Mouse (Mus musculus) A20 (cell line): ENCODE data around the gene Macrod2.

Experiments used
- DNase-seq: peaks from one replicate; pipeline ENCODE4 v3.0.0-alpha.2; 2011; ENCODE audit warnings: low read depth, low spot score

The Macrod2 gene

DNA sequence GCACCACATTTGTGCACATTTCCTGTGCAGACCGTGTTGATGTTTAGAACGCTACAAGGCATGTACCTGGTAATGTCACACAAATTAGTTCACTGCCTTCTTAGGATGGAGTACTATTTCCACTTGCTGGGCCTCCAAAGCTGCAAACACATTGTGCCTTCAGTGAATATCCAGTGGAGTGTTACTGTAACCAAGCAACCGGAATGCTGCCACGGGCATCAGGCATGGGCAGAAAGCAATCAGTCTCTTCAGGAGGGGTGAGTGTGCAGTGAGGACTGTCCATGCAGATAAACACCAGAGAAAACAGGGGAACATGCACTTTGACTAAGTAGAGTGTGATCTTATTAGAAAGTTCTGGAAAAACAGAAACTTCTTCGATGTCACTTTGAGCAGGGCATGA is 1792.3 kb downstream of the Macrod2 start:
- DNase-seq: no peak

DNA sequence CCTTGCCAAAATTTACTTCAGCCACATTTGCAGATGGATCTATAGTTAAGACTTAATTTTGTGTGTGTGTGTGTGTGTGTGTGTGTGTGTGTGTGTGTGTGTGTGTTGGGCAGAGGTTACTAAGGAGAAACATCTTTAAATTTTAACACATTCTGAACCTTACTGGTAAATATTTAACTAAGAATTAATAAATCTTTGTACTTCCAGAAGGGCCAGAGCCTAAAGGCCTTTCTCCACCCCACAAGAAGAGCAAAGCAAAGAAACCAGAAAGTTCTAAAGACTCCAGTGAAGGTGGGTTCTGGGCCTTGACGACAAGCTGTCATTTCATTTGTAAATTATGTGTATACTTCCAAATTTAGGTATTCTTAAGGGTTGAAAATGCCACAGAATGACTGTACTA is 1822.3 kb downstream of the Macrod2 start:
- DNase-seq: no peak

DNA sequence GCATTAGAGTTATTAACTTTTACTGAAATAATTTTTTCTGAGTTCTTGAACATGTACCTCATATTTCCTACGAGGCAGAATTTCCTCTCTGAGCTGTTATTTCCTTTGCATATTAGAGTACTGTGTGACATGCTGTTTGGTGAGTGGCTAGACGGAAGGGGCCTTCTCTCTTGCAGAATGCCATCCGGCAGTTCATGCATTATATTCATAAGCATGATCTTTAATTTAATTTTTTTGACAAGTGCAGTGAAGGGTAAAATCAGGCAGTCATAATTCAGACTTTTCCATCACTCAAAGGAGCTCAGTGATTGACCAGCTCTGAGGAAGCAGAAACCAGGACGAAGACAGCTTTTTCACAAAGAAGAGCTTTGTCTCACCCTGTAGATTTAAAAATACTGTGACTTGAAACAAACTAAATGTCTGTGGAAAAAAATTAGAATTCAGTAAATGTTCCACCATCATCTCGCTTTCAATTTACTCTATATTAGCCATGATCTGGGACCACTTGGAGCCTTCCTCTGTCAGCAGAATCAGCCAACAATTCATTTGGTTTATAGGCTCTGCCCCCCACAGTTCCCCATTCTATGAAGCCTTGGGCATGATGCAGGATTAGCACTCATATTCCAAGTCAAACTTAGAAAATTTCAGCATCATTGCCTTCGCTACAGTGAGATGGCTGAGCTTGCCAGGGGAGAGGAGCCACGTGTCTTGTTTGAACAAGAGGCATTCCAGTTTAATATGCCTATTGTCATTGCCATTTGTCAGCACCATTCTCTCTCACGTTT is 1827.2 kb downstream of the Macrod2 start:
- no peak for DNase-seq

DNA sequence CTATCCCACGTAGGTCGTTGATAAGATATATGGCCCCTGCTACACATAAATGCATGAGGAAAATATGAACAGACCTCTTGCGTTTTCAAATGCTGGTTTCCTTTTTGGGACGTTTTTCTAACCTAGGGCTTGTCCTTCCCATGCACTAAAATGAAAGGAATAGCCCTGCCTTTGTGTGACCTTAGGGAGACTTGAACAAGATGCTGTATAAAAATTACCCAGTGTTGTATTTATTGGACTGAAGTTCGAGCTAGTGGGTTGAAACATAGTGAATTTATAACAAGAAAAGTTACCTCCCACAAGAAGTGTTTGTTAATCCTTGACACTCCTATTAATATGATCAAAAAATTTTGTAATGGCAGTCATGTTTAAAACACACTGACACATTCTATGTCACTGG is 1827.8 kb downstream of the Macrod2 start:
- DNase-seq: no peak

DNA sequence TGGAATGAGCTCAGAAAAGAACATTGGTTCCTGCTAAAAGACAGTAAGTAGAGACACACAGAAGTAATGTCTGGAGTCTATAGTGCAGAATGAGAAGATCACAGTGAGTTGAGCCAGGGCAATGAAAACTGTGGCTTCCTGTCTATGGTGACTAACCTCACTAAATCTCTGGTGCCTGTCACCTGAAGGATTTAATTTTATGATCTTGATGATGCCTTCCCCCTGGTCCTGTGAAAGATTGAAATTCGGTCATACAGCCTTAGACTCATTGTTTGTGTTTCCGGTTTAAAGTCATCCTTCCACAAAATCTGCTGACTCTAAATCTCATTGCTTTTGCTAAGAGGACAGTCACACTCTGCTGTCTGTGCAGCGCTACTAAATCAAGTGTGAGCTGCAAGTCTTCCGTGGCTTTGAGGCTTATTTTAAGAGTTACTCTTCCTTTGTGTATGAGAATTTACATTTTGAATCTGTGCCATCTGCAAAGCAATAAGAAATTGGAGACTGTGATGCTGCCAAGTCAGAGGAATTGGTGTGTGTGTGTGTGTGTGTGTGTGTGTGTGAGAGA is 1836.0 kb downstream of the Macrod2 start:
- no peak for DNase-seq

DNA sequence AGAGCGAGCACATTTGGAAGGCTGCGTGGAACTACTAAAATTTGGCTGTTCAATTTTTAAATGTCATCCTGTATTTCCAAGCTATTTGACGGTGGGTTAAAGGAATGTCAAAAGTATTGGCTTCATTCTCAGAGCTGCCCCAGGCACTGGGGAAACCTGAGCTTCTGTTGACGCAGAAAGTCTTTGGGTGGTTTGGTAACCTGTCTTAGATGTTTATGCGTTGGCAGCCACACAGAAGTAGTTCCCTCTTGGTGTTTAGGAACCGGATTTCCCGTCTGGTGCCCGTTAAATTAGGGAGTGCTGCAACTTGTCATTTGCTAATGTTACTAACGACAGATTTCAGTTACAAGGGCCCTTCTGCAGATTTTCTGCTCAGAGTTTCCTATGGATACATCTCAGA is 1837.7 kb downstream of the Macrod2 start:
- DNase-seq: no peak

DNA sequence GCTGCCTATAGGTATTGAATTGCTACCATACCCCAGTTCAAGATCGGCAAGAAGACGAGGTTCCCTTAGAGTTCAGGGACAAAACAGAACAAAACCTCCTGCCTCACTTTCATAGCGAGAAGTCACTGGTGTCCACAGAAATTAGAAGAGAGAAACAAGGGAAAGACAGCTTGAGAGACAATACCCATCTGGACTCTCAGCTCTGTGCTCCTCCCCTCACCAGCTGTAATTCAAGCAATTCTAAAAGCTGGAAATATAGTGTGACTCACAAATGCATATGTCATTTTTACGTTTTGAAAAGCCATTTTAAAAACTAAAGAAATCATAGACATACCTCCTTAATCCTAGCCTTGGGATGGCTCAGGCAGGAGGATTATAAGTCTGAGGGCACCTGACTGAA is 1848.4 kb downstream of the Macrod2 start:
- DNase-seq: no peak

DNA sequence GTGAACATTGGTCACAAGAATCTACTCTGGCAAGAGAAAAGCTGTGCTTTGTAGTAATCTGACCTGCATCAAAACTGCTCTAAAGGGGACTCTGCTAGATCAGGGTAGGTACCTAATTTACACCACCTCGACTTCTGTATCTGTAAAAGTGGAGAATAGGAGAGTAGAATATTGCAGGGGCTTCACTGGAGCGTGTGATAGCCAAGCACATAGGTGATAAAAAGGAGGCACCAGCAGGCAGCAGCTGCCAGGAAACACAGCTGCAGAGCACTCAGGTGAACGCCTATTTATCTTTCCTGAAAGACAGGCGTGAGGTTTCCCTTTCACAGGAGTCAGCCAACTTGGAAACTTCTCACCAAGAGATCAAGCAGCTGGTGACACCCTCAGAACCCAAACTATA is 1855.3 kb downstream of the Macrod2 start:
- no peak for DNase-seq

DNA sequence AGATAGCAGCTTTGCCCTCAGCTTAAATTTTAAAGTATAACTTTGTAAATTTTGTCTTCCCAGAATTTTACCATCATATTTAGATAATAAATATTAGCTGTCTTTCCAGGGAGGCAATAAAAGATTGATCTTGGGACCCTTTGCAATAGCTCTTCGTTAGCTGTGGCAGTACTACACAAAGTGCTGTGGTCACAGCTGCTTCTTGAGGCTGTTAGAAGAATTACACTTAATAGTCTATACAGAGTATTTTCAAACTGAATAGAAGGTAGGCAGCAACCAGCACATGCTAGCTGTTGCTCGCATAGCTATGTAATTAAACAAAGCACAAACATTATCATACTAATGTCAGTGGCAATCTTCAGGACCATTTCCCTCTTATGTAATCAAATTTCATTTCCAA is 1856.4 kb downstream of the Macrod2 start:
- DNase-seq: no peak

DNA sequence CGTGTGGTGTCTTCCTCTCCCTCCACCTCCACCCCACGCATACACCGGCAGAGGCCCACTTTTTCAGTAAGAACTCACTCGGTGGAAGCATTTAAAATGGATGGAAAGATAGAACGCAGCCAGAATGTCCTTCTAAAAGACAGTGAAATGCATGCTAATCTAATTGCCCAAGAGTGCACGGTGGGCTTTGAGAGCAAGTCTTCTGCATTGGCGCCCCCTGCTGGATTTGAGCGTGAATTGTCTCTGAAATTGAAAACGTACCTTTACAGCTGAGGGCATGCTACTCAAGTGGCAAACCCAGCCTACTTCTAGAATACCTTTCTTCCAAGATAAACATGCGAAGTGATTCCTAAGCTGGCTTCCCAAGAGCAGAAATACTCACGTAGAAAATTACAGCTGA is 1858.8 kb downstream of the Macrod2 start:
- no peak for DNase-seq

DNA sequence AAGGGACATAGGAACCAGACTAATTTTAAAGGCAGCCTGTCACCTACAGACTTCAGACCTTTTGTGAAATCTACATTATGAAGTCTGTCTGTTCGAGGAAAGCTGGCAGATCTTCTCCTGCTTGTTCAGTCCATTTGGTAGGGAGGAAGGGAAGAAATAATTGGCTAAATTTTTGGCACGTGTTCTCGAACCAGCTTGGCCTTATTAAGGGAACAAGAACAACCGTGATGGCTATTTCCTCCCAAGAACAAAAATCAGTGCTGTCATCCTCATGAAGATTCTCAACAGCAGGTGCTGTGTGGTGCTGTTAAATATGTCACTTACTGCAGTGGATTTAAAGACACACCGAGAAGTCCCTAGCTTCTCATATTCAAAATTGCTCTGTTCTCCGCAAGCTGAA is 1859.5 kb downstream of the Macrod2 start:
- DNase-seq: no peak

DNA sequence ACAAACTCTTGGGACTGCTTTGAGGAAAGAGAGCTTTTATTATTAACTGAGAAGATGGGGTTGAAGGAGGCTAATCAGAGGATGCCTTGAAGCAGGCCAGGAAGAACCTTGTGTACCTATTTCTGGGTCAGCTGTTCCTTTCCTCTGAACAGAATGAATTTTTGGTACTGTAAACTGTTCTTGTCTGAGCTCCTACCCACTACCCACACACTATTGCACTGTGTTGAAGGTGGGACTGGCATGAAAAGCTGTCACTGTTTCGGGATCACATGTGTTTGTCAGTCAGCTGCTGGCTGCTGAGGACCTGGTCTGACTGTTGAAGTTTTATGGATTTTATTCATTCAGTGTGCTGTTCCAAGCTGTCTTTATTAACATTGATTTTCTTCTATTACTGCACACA is 1862.4 kb downstream of the Macrod2 start:
- DNase-seq: no peak

DNA sequence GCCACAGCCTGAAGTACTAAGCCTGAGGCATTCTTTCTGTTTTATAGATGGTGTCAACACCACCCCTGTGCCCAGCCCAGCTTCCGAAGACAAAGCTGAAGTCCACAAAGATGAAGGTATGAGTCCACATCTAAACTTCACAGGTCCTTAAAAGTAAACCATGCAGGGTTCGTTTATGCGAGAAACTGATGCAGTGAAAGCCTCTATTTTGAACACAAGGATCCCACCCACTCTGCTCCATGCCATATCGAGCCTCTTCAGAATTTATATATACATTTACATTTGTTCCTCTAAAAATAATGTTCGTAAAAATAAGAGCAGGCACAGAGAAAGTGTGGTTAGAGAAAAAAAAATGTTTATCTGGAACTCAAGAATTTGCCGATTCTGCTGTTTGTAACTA is 1865.9 kb downstream of the Macrod2 start:
- DNase-seq: no peak

DNA sequence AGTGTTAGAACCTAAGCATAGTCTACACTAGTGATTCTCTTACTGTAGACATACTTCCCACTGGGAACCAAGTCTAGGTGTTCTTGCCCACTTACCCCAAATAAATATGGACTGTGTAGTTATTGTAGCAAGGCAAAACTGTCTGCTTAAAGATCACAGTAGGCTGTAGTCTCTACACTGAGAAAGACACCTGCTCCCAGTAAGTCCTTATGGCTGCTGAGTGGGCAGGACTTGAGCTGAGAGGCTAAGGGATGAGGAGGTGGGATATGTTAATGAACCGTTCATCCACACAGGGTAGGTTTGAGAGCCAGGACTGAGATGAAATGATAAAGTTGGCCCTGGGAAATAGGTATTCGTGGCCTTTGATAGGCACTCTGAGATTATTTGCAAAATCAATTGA is 1869.6 kb downstream of the Macrod2 start:
- DNase-seq: no peak

DNA sequence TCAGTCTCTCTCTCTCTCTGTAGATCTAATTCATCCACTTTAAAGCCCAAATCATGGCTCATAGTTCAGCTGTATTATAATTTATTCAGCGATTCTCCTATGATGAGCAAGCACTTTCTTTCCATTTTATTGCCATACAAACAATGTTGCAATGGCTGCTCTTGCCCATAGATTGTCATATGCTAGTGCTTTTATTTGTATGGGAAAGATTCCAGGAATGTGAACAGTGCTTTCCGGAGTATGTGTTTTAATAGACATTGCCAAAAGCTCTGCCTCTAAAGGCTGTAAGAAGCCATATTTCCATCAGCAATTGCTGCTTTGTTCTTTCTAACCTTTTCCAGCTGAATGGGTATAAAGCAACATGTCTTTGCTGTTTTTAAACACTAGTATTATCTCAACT is 1872.7 kb downstream of the Macrod2 start:
- DNase-seq: no peak

DNA sequence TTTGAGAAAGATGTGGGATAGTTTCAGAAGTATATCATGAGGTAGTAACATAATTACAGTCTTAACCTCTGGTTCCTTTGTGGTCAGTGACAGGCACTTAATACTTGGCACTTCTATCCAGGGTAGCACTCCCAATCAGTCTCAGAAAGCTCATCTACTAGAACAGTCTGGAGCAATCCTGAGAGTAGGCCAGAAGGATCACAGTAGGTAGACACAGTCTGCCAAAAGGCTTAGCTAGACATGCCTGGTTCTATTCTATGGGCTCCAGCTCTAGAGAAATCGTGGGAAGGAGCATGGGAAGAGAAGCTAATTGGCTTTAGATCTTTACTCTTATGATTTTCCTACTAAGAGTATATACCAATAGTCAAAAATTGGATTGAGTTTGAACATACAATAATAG is 1891.7 kb downstream of the Macrod2 start:
- DNase-seq: no peak

DNA sequence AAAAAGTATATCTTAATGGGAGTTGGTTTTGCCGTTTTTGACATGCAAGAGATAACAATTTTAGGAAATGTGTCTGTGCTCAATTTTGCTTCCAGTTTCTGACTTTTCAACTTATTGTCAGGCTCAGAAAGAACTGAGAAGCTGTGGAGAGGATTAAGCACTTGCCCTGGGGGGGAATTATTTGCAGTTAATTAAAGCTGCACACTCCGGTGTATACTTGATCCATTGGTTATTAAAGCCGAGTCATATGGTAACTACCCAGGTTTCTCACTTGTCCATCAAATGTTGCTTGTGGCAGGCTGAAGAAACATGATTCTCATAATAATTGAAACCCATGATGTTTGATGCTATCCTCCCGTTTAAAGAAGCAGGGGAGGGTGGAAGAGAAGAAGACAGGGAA is 1899.7 kb downstream of the Macrod2 start:
- DNase-seq: no peak

DNA sequence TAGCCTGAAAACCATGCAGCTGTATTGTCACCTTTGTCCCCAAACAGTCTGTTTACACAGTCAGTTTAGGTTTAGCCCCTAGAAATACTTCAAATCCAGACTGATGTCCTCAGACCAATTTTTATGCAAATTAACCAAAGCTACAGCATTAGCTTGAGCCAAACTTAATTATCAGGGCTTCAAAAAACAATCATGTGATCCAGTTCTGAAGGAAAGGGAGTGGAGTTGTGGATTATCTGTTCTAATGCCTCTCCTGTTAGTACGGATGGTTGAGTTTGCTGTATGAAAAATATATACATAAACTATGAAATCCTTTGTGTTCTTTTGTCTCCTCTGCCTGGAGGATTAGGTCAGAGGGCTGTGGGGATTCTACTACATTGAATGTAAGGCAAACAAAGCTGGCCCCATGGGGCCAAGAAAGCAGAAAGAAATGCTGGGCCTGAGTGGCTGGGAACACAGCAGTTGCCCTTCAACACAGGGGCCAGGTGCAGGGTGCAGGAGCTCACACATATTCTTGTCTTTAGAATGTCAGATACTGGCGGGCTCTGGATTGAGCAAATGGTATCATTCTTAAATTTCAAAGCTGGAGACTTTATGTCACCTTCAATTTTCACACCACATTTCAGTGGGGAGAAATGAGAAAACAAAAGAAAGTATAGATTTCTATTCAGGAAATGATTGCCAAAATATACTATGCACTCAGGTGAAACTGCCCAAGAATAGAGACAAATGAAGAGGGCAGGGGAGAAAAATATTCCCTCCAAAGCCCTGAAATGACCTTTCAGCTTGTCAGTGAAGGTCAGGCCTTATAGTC is 1908.2 kb downstream of the Macrod2 start:
- no peak for DNase-seq

DNA sequence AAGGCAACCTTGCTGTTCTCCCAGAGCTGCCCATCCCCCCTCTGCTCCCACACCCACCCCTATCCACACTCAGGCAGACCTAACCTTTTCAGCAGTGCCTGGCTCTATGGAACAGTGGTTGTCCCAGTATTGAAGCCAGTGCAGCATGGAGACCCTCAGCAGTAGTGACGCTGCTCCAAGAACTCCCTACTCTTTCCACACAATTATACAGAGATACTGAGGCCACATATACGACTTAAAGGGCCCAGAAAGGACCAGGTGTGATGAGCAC is 1908.7 kb downstream of the Macrod2 start:
- DNase-seq: no peak

DNA sequence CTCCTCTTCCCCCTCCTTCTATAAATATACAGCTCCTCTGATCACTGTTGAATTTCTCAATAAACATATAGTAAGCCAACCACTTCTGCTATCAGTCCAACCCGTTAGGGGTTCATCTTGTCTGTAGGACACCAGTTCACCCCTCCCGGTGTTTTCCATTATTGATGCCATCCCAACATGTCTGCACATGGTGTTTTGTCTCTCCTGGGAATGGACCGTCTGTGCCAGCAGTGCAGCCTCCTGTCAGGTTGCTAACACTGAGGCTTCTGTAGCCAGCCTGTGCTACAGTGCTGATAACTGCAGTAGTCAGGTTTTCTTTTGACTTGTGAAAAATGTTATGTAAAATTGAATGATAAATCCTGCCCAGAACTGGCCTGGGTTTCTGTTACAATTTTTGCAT is 1928.0 kb downstream of the Macrod2 start:
- DNase-seq: no peak

DNA sequence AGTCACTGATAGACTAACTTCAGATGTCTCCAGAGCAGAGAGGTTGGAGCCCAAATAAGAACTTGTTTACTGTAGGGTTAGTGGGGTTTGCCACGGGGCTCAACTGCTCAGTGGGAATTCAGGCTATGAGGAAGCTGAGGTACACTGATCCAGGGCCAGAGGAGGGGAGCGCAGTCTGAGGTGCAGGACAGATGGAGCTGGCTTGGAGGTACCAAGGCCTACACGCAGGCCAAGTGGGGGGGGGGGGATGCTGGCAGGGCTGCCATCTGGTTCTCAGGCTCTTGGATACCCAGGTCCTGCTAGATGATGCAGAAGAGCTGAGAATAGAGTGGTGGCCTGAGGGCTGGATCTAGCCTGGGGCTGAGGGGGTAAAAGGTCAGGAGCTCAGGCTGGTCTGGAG is 1931.6 kb downstream of the Macrod2 start:
- DNase-seq: no peak

DNA sequence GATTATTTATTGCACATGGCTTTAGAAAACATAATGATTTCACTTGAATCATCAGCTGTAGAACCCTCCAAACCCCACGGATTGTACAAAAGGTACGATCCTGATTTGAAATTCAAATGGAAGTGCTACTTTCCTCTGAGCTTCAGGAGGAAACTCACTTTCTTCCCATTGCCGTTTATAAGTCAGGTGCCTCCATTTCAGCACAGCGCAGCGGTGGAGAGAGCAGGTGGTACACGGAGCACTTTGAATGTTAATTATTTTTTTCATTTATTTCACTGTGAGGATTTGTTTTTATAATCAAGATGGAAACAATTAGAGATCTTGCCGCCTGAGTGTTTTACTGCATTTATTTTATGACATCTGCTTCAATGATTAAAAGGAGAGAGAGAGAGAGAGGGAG is 1934.7 kb downstream of the Macrod2 start:
- DNase-seq: no peak

DNA sequence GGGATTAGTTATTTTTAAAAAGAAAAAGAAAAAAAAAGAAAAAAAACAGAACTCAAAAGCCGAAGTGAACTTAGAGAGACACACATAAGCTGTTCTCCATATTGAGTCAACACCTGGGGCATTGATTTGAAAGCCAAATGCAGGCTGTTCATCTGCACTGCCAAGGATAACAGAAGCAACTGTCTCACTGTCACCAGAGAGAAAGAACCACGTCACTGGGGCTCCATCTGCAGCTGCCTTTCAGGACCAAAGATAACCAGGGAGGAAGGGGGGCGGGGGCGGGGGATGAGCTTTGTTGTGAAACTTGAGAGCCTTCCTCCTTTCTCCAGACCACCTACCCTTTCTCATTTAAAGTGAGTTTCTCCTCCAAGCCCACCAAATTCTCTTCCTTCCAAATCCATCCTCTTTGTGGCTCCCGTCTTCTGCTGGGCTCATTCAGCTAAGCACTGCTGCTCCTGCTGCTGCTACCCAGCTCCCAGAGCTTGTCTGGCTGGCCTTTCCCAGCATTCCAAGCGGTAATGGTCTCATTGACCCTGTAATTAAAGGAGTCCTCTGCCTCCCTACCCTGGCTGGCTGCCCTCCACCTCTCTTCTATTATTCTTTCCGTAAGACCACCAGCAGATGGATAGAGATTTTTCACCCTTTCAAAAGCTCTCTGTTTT is 1939.5 kb downstream of the Macrod2 start:
- DNase-seq: no peak
